Mouse (Mus musculus) kidney, embryonic 14.5 days (tissue): ENCODE results near the gene Phykpl. TPM values are rescaled to one million over a fixed set of nuclear protein-coding genes. Genes with fewer than 3 reads are reported as not detected.

Source experiments
- ATAC-seq: fragments of 200-750 bp; cut with Nextera tagmentation; 2 replicates; pipeline ENCODE4 v1.8.0; 2017; ENCODE audit warnings: moderate number of reproducible peaks, mild to moderate bottlenecking, moderate TSS enrichment, moderate library complexity; ENCODE audit not compliant: low FRiP score, low TSS enrichment
- H3K27ac ChIP-seq: fragments of 300-500 bp; sonication (generic); 2 replicates; pipeline ENCODE4 v1.5.1; 2014; ENCODE audit warnings: low read depth, mild to moderate bottlenecking, low read length, moderate library complexity, mixed read lengths
- H3K27me3 ChIP-seq: fragments of 300-500 bp; sonication (generic); 2 replicates; pipeline ENCODE4 v1.6.1; 2014; ENCODE audit warnings: mild to moderate bottlenecking, low read length; ENCODE audit not compliant: control insufficient read depth, insufficient read depth
- H3K36me3 ChIP-seq: fragments of 300-500 bp; sonication (generic); 2 replicates; pipeline ENCODE4 v1.6.1; 2014; ENCODE audit warnings: low read length, mixed read lengths; ENCODE audit not compliant: control insufficient read depth, insufficient read depth
- H3K4me1 ChIP-seq: fragments of 300-500 bp; sonication (generic); 2 replicates; pipeline ENCODE4 v1.6.1; 2014; ENCODE audit warnings: low read length, mixed read lengths; ENCODE audit not compliant: control insufficient read depth, insufficient read depth
- H3K4me2 ChIP-seq: fragments of 300-500 bp; sonication (generic); replicated peaks from 2 replicates; pipeline ENCODE4 v1.6.1; 2014; ENCODE audit warnings: low read depth, mild to moderate bottlenecking, low read length
- H3K4me3 ChIP-seq: fragments of 300-500 bp; sonication (generic); 2 replicates; pipeline ENCODE4 v1.5.1; 2014; ENCODE audit warnings: mild to moderate bottlenecking, low read length
- H3K9ac ChIP-seq: fragments of 300-500 bp; sonication (generic); 2 replicates; pipeline ENCODE4 v1.6.1; 2014; ENCODE audit warnings: low read depth, mild to moderate bottlenecking, low read length, moderate library complexity
- H3K9me3 ChIP-seq: fragments of 300-500 bp; sonication (generic); 2 replicates; pipeline ENCODE4 v1.6.1; 2016; ENCODE audit warnings: low read length; ENCODE audit not compliant: control insufficient read depth
- WGBS: fragments of 180-500 bp; shearing (Covaris S2); extraction: QIAGEN DNeasy Blood & Tissue Kit; methylation state at CpG from one replicate; pipeline ENCODE4 v1.1.7; 2014; 5-methylcytosine and 5-hydroxymethylcytosine counted together
- polyA plus RNA-seq: library from polyadenylated mRNA; unstranded; fragments of >200 nt; fragmentation: Nextera tagmentation; extraction: Ambion mirVana; gene quantifications from 2 replicates; pipeline ENCODE4 v1.2.1, GENCODE M21; 2014

The Phykpl gene
- polyA plus RNA-seq, 1 experiment from 2014 or later = 23.2 TPM

DNA sequence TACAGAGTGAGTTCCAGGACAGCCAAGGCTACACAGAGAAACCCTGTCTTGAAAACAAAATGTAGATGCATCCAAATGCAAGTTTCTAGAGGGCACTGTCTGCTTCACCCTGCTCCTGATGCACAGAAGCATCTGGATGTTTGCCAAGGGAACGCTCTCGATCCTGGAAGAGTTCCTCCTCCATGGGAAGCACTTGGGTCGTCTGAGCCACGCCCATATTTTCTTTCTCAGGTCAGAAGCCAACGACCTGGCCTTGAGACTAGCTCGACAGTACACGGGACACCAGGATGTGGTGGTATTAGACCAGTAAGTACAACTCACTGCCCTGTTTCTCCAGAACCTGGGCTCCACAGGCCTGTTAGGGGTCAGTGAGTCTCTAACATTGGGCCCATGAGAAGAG lies 6.6 kb downstream of the Phykpl start:
- no peak overlapping the region for H3K27ac ChIP-seq
- H3K36me3 ChIP-seq = peaks cover 90% of the 10 kb centered on the region
- H3K9me3 ChIP-seq = no peaks in the 10 kb centered on the region
- no peak overlapping the region for H3K4me2 ChIP-seq
- ATAC-seq = no peak
- no peak overlapping the region for H3K4me3 ChIP-seq
- H3K27me3 ChIP-seq = no peaks in the 10 kb centered on the region
- no peak overlapping the region for H3K9ac ChIP-seq
- no peaks in the 10 kb centered on the region for H3K4me1 ChIP-seq
- 49% methylated on average over 7 of the region's 7 CpGs for WGBS

DNA sequence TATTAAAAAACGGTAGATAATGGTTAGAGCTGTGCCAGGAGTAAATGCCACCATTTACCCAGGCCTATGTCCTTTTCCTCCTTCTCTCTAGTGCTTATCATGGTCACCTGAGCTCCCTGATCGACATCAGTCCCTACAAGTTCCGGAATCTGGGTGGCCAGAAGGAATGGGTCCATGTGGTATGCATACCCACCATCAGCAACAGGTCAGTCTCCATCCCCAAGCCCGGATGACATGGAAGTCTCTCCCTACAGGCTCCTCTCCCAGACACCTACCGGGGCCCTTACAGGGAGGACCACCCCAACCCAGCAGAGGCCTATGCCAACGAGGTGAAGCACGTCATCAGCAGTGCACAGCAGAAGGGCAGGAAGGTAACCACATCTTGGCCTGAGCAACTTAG lies 7.4 kb downstream of the Phykpl start:
- no peak for ATAC-seq
- 86% methylated on average over 7 of the region's 7 CpGs for WGBS
- peaks cover 91% of the 10 kb centered on the region for H3K36me3 ChIP-seq
- no peak overlapping the region for H3K27ac ChIP-seq
- H3K9ac ChIP-seq = no peak overlapping the region
- H3K4me1 ChIP-seq = no peaks in the 10 kb centered on the region
- no peak overlapping the region for H3K4me2 ChIP-seq
- H3K27me3 ChIP-seq = no peaks in the 10 kb centered on the region
- H3K9me3 ChIP-seq = no peaks in the 10 kb centered on the region
- no peak overlapping the region for H3K4me3 ChIP-seq

DNA sequence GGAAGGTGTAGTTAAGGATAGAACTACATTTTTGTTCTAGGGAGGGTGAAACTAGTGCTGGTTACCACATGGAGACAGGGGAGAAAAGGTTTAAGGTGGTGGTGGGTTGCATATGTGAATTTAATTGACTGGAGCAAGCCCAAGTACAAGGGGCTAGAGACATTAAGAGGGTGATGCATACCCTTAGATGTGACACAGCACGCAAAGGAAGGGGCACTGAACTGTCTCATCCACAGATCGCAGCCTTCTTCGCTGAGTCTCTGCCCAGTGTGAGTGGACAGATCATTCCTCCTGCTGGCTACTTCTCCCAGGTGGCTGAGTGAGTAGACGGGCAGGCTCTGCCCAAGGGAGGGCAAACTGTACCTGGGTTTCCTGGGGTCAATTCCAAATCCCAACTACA lies 8.8 kb downstream of the Phykpl start:
- 91% methylated on average over 4 of the region's 4 CpGs for WGBS
- Histone ChIP-seq H3K27ac (no peak overlapping the region), H3K4me2 (no peak overlapping the region)

DNA sequence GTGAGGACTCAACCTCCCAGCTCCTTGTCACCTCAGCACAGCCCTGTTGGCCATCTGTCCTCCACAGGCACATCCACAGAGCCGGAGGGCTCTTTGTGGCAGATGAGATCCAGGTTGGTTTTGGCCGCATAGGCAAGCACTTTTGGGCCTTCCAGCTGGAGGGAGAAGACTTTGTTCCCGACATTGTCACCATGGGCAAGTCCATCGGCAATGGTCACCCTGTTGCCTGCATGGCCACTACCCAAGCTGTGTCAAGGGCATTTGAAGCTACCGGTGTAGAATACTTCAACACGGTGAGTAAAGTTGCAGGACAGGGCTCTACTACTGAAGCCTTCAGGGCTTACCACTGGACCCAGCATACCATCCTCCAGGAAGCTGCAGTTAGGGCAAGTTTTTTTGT lies 9.3 kb downstream of the Phykpl start:
- H3K4me1 ChIP-seq = no peaks in the 10 kb centered on the region
- no peak overlapping the region for H3K27ac ChIP-seq
- no peaks in the 10 kb centered on the region for H3K9me3 ChIP-seq
- H3K9ac ChIP-seq = no peak overlapping the region
- no peak overlapping the region for H3K4me3 ChIP-seq
- no peak overlapping the region for H3K4me2 ChIP-seq
- H3K27me3 ChIP-seq = no peaks in the 10 kb centered on the region
- no peak for ATAC-seq
- peaks cover 92% of the 10 kb centered on the region for H3K36me3 ChIP-seq
- 88% methylated on average over 6 of the region's 6 CpGs for WGBS

More for the DNA sequence above, 8.8 kb downstream of the Phykpl start:
- Histone ChIP-seq H3K9me3 (no peaks in the 10 kb centered on the region), H3K36me3 (peaks cover 91% of the 10 kb centered on the region), H3K4me1 (no peaks in the 10 kb centered on the region), H3K9ac (no peak overlapping the region), H3K4me3 (no peak overlapping the region), H3K27me3 (no peaks in the 10 kb centered on the region)
- ATAC-seq = no peak

DNA sequence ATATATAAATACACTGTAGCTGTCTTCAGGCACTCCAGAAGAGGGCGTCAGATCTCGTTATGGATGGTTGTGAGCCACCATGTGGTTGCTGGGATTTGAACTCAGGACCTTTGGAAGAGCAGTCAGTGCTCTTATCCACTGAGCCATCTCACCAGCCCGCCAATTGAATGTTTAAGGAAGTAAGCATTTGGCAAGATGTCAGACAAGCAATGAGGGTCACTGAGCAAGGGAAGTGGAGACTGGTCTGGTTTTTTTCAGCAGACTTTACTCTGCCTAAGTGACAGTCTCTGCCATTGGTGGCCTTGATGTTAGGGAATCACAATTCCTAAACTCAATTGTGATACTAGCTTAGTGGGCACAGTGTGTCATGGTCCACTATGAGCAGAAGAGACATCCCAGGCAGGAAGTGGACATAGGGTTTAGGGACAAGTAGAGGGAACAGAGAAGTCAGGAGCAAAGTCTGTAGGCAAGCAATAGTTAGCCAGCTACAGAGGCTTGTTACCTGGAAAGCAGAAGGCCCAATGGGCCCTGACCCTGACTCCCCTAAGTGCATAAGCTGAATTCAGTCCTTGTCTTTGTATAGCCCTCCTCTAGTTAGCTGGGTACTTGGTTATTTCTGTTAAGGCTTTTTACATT lies 10.3 kb downstream of the Phykpl start:
- no peaks in the 10 kb centered on the region for H3K9me3 ChIP-seq
- H3K27ac ChIP-seq = no peak overlapping the region
- ATAC-seq = no peak
- H3K27me3 ChIP-seq = no peaks in the 10 kb centered on the region
- H3K4me2 ChIP-seq = no peak overlapping the region
- H3K4me3 ChIP-seq = no peak overlapping the region
- no peaks in the 10 kb centered on the region for H3K4me1 ChIP-seq
- 68% methylated on average over 3 of the region's 3 CpGs for WGBS
- no peak overlapping the region for H3K9ac ChIP-seq
- peaks cover 92% of the 10 kb centered on the region for H3K36me3 ChIP-seq

DNA sequence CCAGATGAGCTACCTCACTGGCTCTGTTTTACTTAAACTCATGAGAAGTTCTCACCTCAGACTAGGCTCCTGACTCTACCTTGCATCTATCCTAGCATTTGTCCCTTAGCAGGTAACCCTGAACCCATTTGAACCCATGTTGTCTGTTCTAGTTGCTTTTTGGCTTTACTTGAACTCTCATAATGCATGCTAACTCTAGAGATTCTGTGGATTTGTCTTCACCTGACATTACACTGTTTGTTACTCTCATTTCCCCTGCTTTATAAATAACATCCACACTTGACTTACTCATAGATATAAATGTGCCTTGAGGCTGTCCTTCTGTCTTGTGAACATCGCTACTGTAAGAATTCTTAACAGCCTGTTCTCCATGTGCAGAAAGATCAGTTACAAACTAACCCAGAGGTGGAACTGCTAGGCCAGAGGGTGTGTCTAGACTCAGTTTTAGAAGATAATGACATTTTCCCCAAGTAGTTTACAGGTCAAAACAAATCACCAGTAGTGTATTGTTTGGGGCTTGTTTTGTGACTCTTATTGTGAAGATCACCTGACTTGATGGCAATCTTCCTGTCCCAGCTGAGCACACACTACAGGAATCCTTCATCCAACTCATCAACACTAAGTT lies 11.0 kb downstream of the Phykpl start:
- no peaks in the 10 kb centered on the region for H3K27me3 ChIP-seq
- no peaks in the 10 kb centered on the region for H3K4me1 ChIP-seq
- 92% methylated on average over 1 of the region's 1 CpGs for WGBS
- H3K9me3 ChIP-seq = no peaks in the 10 kb centered on the region
- no peak for ATAC-seq
- H3K4me3 ChIP-seq = no peak overlapping the region
- H3K9ac ChIP-seq = no peak overlapping the region
- no peak overlapping the region for H3K27ac ChIP-seq
- peaks cover 95% of the 10 kb centered on the region for H3K36me3 ChIP-seq
- H3K4me2 ChIP-seq = no peak overlapping the region

DNA sequence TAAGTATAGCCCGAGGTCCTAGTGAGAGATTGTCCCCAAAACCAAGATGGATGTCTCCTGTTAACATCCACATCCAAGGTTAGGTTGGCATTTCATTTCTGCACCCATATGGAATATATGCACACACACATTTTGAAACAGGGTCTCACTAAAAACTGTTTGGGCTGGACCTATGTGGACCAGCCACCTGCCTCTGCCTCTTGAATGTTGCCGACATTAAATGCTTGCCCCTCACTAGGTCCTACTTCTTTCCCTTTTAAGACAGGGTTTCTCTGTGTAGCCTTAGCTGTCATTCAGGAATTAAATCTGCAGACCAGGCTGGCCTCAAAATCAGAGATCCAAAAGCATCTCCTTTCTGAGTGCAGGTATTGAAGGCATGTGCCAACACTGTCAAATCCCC lies 13.0 kb downstream of the Phykpl start:
- 0 out of 2 replicates have a peak, but pooled peaks cover 4% of the 10 kb centered on the region for H3K4me1 ChIP-seq
- H3K27ac ChIP-seq = no peak overlapping the region
- no peaks in the 10 kb centered on the region for H3K27me3 ChIP-seq
- H3K9me3 ChIP-seq = no peaks in the 10 kb centered on the region
- no peak overlapping the region for H3K4me2 ChIP-seq
- peaks cover 97% of the 10 kb centered on the region for H3K36me3 ChIP-seq
- H3K4me3 ChIP-seq = no peak overlapping the region
- no peak for ATAC-seq
- 82% methylated on average over 2 of the region's 2 CpGs for WGBS
- no peak overlapping the region for H3K9ac ChIP-seq

DNA sequence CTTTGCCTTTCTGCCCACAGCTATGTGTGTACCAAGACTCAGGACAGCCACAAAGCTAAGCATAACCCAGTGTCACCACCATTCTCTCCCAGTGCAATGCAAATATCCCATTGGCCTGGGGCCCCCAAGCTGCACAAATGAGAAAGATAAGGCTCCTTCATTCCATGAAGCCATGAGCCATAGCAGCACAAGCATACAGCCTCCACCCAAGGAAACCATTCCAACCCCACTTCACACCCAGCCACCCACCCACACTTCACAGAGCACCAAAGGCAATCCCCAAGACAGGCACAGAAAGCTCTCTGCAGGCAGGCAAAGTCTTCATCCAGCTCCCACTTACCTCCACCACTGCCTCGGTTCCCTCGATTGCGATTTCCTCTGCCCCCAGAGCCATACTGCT lies 17.7 kb downstream of the Phykpl start:
- no peak overlapping the region for H3K9ac ChIP-seq

DNA sequence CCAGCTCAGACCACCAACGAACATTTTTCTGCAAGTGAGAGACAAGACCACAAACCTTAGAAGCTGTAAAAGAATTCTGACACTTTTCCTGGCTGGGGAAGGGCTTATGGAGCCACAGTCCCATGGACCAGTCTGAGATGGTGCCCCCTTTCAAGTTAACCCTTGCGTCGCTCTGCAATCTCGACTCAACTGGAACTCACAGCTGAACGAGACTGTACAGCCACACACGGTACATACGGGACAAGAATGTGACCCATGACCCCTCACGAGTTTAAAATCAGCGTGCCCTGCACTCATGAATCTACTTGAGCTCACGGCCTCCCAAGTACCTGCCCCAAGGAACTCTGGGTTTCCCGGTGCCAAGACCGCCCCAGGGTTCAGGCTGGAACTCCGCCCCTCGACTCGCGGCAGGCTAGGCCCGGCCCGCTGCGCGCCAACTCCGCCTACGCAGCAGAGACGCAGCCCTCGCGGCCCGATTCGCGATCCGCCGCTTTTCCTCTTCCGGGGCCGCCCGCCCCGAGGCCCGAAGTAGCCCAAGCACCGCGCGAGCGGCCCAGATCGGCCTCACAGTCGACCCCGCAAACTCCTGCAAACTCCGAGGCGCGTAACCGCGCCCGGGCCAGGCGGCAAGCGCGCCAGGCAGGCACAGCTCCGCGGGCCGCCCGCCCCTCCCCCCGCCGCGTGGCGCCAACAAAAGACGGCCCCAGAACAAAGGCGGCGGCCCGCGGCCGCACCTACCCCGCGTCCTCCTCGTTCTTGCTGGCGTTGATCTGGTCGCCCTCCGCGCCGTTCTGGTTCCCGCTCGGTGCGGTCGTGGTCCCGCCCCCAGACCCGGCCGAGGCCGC lies 21.3 kb downstream of the Phykpl start:
- H3K4me1 ChIP-seq = peaks cover 18% of the 10 kb centered on the region
- peak overlapping the region; percentile 87 for H3K4me2 ChIP-seq
- peak overlapping the region; percentile 95 for H3K9ac ChIP-seq
- H3K27me3 ChIP-seq = no peaks in the 10 kb centered on the region
- peaks cover 48% of the 10 kb centered on the region for H3K36me3 ChIP-seq
- H3K9me3 ChIP-seq = no peaks in the 10 kb centered on the region
- H3K4me3 ChIP-seq = peak overlapping the region; percentile 97
- peak; percentile 77 for ATAC-seq
- peak overlapping the region; percentile 97 for H3K27ac ChIP-seq
- WGBS = under 1% methylated on average over 73 of the region's 81 CpGs

More for the DNA sequence above, 17.7 kb downstream of the Phykpl start:
- no peak overlapping the region for H3K27ac ChIP-seq
- no peak overlapping the region for H3K4me2 ChIP-seq
- WGBS = 80% methylated on average over 3 of the region's 3 CpGs
- no peaks in the 10 kb centered on the region for H3K9me3 ChIP-seq
- H3K4me3 ChIP-seq = no peak overlapping the region
- H3K36me3 ChIP-seq = peaks cover 84% of the 10 kb centered on the region
- no peaks in the 10 kb centered on the region for H3K27me3 ChIP-seq
- no peak for ATAC-seq
- H3K4me1 ChIP-seq = peaks cover 18% of the 10 kb centered on the region
